Mouse (Mus musculus) limb, embryonic 12.5 days (tissue): ENCODE measurements around the gene Bok. TPM values are rescaled to one million over a fixed set of nuclear protein-coding genes. Genes with fewer than 3 reads are reported as not detected.
A peak's percentile ranks its signal among the peaks of the same experiment; 100 is the strongest.
"Not testable (repeated sequence)": the region's sequence is repeated elsewhere in the genome, so short reads cannot be mapped to it uniquely, and the experiment has no call there.

ENCODE experiments used
- ATAC-seq: fragments of 200-750 bp; cut with Nextera tagmentation; 2 replicates; pipeline ENCODE4 v1.8.0; 2017; ENCODE audit warnings: low read depth, moderate TSS enrichment; ENCODE audit not compliant: insufficient number of reproducible peaks, insufficient read depth, low FRiP score, low TSS enrichment
- H3K27ac ChIP-seq: fragments of 300-500 bp; sonication (generic); 2 replicates; pipeline ENCODE4 v1.5.1; 2016; ENCODE audit warnings: mild to moderate bottlenecking, moderate library complexity
- H3K27me3 ChIP-seq: fragments of 300-500 bp; sonication (generic); 2 replicates; pipeline ENCODE4 v1.6.1; 2016; ENCODE audit warnings: mild to moderate bottlenecking, moderate library complexity
- H3K36me3 ChIP-seq: fragments of 300-500 bp; sonication (generic); 2 replicates; pipeline ENCODE4 v1.6.1; 2016; ENCODE audit warnings: mild to moderate bottlenecking, moderate library complexity
- H3K4me1 ChIP-seq: fragments of 300-500 bp; sonication (generic); replicated peaks from 2 replicates; pipeline ENCODE4 v1.6.1; 2016
- H3K4me2 ChIP-seq: fragments of 300-500 bp; sonication (generic); 2 replicates; pipeline ENCODE4 v1.6.1; 2016; ENCODE audit warnings: mild to moderate bottlenecking, moderate library complexity
- H3K4me3 ChIP-seq: fragments of 300-500 bp; sonication (generic); replicated peaks from 2 replicates; pipeline ENCODE4 v1.5.1; 2016; ENCODE audit warnings: mild to moderate bottlenecking
- H3K9ac ChIP-seq: fragments of 300-500 bp; sonication (generic); replicated peaks from 2 replicates; pipeline ENCODE4 v1.6.1; 2016; ENCODE audit warnings: mild to moderate bottlenecking, moderate library complexity
- H3K9me3 ChIP-seq: fragments of 300-500 bp; sonication (generic); 2 replicates; pipeline ENCODE4 v1.6.1; 2016; ENCODE audit warnings: mild to moderate bottlenecking, moderate library complexity
- WGBS: fragments of 180-500 bp; shearing (Covaris S2); methylation state at CpG from one replicate; pipeline ENCODE4 v1.1.7; 2016; 5-methylcytosine and 5-hydroxymethylcytosine counted together
- polyA plus RNA-seq: library from polyadenylated mRNA; unstranded; fragments of >200 nt; fragmentation: Nextera tagmentation; extraction: Ambion mirVana; gene quantifications from 2 replicates; pipeline ENCODE4 v1.2.1, GENCODE M21; 2016

Gene Bok
- 32.2 and 38.7 TPM in 2 replicates for polyA plus RNA-seq

DNA sequence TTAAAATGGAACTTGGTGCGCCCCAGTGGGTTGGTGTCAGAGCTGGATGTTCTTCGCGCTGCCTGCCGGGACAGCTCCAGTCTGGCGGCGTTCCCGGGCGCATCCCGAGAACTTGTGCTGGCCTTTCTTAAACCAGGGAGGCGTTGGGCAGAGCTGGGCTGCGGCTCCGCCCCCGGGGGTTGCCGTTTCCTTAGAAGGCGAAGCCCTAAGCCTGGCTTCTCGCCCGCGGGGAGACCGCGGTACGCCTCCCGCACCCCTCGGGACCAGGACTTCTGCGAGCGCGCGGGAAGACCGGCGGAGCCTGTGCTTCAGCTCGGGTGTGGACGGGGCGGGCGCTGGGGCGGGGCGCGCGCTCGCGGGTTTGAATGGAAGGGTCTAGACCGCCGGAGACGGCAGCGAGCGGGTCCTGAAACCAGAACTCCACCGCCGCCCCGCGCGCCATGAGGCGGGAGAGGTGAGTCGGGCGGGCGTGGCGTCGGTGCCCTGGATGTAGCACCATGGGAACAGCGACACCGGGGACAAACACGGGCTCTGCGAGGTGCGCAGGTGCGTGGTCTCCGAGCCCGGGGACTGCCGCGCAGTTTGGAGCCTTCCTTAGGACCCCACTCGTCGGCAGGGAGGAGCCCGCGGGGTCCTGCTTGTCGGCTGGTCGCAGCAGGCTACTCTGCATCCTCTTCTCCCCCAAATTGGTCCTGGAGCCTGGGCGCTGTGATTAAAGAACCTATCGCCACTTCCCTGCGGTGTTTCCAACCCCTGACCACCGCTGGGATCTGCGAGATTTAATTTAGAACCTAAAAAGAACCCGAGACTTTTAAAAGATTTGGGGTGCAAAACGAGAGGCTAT is at the start of gene Bok:
TSS of gene Bok (plus strand) at position 260 of the 844 bp plus-strand sequence.
- H3K4me3 ChIP-seq, result peak within 1 kb of the TSS; percentile 62
- H3K27ac ChIP-seq, result peak within 1 kb of the TSS; percentile 50; the same call in 1 of the 2 replicates
- peaks cover 32% of the 10 kb centered on the region; the same call in 1 of the 2 replicates for H3K27me3 ChIP-seq
- H3K9ac ChIP-seq, result peak within 1 kb of the TSS; percentile 68
- WGBS, result under 1% methylated on average over 78 of the region's 78 CpGs
- ATAC-seq, result peak; percentile 67; the same call in 1 of the 2 replicates
- H3K4me1 ChIP-seq, result peaks cover 11% of the 10 kb centered on the region
- peak within 1 kb of the TSS; percentile 89 for H3K4me2 ChIP-seq
- peaks cover 10% of the 10 kb centered on the region; the same call in 1 of the 2 replicates for H3K9me3 ChIP-seq
- H3K36me3 ChIP-seq, result no peaks in the 10 kb centered on the region

DNA sequence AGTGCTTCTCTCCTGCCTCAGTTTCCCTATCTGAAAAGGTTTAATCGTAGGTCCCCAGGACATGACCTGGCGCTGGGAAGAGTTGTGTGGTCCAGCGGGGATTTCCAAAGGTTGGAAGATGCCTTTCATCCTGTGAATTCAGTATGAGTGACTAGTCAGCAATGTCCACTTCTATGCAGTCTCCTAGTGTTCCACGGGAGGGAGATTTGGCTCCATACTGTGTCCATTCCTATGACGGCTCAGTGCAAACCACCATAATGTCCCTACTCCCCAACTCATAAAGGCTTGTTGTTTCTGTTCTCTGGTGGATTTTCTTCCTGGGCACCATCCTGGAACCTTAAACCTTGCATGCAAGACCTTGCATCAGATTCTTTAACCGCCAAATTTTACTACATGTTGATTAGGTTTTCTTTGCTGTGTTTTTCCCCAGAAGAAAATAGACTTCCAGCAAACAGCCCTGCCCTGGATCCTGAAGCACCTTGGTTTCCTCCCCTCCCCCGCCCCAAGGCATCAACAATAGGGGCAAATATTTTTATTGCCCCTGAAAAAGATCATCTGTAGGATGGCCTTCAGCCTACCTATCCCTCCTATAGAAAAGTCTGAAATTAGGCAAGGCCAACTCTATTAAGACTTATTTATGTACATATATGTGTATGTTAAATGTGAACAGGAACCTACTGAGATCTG is 49.1 kb upstream of the Bok start:
- peaks cover 13% of the 10 kb centered on the region; the same call in 1 of the 2 replicates for H3K36me3 ChIP-seq
- peak overlapping the region; percentile 94 for H3K4me3 ChIP-seq
- no peaks in the 10 kb centered on the region for H3K9me3 ChIP-seq
- ATAC-seq, result peak; percentile 32; the same call in 1 of the 2 replicates
- no peaks in the 10 kb centered on the region for H3K27me3 ChIP-seq
- peaks cover 18% of the 10 kb centered on the region for H3K4me1 ChIP-seq
- 36% methylated on average over 7 of the region's 7 CpGs for WGBS
- peak overlapping the region; percentile 72 for H3K4me2 ChIP-seq
- peak overlapping the region; percentile 79 for H3K27ac ChIP-seq
- H3K9ac ChIP-seq, result 0 out of 2 replicates have a peak overlapping the region, but pooled peaks have one; percentile 48

- 89% methylated on average over 2 of the region's 2 CpGs for WGBS
- Histone ChIP-seq H3K4me2 (no peak overlapping the region), H3K9ac (no peak overlapping the region), H3K27me3 (no peaks in the 10 kb centered on the region), H3K4me3 (no peak overlapping the region), H3K9me3 (no peaks in the 10 kb centered on the region), H3K36me3 (no peaks in the 10 kb centered on the region), H3K4me1 (no peaks in the 10 kb centered on the region), H3K27ac (no peak overlapping the region)
- ATAC-seq, result no peak
Observed at GRCm38 (mm10) chr1:93641978-93642377, 43.5 kb upstream of the Bok start.

DNA sequence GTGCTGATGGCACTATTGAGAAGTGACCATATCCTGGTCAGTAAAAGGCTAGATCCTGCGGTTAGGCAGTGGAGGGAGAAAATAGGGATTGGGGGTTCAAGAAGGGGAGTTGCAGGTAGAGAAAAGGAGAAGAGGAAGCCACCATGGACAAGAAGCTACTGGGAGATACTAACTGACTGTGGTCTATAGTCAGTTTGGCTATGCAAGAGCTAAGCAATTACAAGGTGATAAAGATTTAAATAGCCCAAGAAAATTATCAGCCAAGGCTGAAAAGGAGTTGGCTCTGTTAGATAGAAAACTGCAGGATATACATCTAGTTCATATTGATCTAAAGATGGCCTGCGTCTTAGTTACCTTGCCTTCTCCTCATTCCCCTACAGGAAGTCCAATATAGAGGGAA is 42.8 kb upstream of the Bok start:
- no peaks in the 10 kb centered on the region for H3K27me3 ChIP-seq
- no peak overlapping the region for H3K4me2 ChIP-seq
- H3K27ac ChIP-seq, result no peak overlapping the region
- no peak for ATAC-seq
- no peaks in the 10 kb centered on the region for H3K4me1 ChIP-seq
- no peak overlapping the region for H3K4me3 ChIP-seq
- 91% methylated on average over 2 of the region's 2 CpGs for WGBS
- H3K9ac ChIP-seq, result no peak overlapping the region
- no peaks in the 10 kb centered on the region for H3K9me3 ChIP-seq
- no peaks in the 10 kb centered on the region for H3K36me3 ChIP-seq

DNA sequence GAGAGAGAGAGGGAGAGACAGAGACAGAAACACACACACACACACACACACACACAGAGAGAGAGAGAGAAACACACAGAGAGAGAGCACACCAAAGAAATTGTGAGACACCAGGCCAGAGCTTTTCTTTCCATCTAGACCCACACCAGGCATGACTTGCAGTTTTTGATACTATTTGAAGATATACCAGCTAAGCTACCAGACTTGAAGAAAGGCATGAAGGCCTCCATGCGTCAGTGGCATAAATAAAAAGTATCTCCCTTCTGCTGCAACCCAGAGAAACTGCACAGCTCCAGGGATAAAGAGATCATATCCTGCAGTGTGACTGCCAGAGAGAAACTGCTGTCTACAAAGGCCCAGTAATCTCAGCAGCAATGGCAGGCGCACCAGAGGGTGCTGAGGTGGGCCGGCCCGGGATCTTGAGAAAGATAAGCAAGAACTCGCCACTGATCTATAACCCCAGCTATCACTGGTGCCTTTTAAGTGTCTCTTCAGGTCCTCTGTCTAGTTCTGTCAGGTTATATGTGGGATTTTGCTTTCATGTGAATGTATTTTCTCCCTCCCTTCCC is 35.8 kb upstream of the Bok start:
- no peaks in the 10 kb centered on the region for H3K36me3 ChIP-seq
- no peak overlapping the region for H3K9ac ChIP-seq
- no peak overlapping the region for H3K4me3 ChIP-seq
- H3K4me1 ChIP-seq, result no peaks in the 10 kb centered on the region
- H3K27me3 ChIP-seq, result no peaks in the 10 kb centered on the region
- no peak overlapping the region for H3K4me2 ChIP-seq
- H3K9me3 ChIP-seq, result no peaks in the 10 kb centered on the region; the same call in 1 of the 2 replicates
- WGBS, result 79% methylated on average over 5 of the region's 5 CpGs
- H3K27ac ChIP-seq, result no peak overlapping the region
- ATAC-seq, result no peak

DNA sequence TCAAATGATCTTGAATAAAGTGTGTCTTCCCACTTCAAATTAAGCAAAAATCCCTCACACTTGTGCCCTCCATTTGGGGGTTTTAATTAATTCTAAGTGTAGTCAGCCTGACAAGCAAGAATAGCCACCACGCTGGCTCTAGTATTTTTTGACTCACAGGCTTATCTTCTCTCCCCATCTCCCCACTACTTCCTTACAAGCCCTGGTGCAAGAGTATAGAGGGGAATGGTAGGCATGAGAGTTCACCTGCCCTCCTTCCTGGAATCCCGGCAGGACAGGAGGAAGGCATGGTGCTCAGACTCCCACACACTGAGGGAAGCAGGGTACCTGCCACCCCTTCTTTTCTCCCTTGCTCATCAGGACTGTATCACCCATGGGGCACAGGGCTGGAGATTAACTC is 31.2 kb upstream of the Bok start:
- H3K4me2 ChIP-seq, result no peak overlapping the region
- no peak for ATAC-seq
- H3K9ac ChIP-seq, result no peak overlapping the region
- H3K4me3 ChIP-seq, result no peak overlapping the region
- no peak overlapping the region for H3K27ac ChIP-seq
- H3K4me1 ChIP-seq, result no peaks in the 10 kb centered on the region; the same call in 1 of the 2 replicates
- H3K36me3 ChIP-seq, result no peaks in the 10 kb centered on the region
- WGBS, result 47% methylated on average over 2 of the region's 2 CpGs
- no peaks in the 10 kb centered on the region for H3K27me3 ChIP-seq
- H3K9me3 ChIP-seq, result no peaks in the 10 kb centered on the region; the same call in 1 of the 2 replicates

GRCm38 (mm10) chr1:93654798-93655197 is 30.7 kb upstream of the Bok start:
- no peaks in the 10 kb centered on the region; the same call in 1 of the 2 replicates for H3K4me1 ChIP-seq
- 81% methylated on average over 2 of the region's 2 CpGs for WGBS
- no peak overlapping the region for H3K27ac ChIP-seq
- H3K4me2 ChIP-seq, result no peak overlapping the region
- H3K27me3 ChIP-seq, result no peaks in the 10 kb centered on the region
- H3K9me3 ChIP-seq, result no peaks in the 10 kb centered on the region; the same call in 1 of the 2 replicates
- ATAC-seq, result no peak
- no peaks in the 10 kb centered on the region for H3K36me3 ChIP-seq
- no peak overlapping the region for H3K4me3 ChIP-seq
- no peak overlapping the region for H3K9ac ChIP-seq

- no peaks in the 10 kb centered on the region; the same call in 1 of the 2 replicates for H3K9me3 ChIP-seq
- WGBS, result 60% methylated on average over 7 of the region's 7 CpGs
- no peaks in the 10 kb centered on the region; the same call in 1 of the 2 replicates for H3K4me1 ChIP-seq
- no peak overlapping the region for H3K4me3 ChIP-seq
- no peak overlapping the region for H3K4me2 ChIP-seq
- no peaks in the 10 kb centered on the region for H3K27me3 ChIP-seq
- no peak overlapping the region for H3K27ac ChIP-seq
- H3K36me3 ChIP-seq, result no peaks in the 10 kb centered on the region
- no peak for ATAC-seq
- no peak overlapping the region for H3K9ac ChIP-seq
Observed at GRCm38 (mm10) chr1:93656325-93657024, 29.0 kb upstream of the Bok start.

DNA sequence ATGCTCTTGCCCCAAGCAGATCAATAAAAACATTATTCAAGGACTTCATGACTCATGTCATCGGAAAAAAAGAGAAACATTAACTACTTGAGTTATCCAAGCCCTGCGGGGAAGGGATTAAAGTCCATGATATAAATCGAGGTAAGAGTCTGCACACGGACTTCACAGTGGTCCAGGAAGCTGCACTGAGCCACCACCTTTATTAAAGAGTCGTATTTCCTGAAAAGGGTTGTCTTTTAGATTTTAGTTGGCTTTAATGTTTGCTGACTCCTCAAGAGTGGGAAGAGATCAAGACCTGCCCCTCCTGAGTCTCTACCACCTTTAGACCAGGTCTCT is 28.5 kb upstream of the Bok start:
- WGBS, result 64% methylated on average over 5 of the region's 5 CpGs

GRCm38 (mm10) chr1:93658559-93658958 is 26.9 kb upstream of the Bok start, which contains the start of gene Stk25:
TSS of gene Stk25 (minus strand) at chr1:93658659.
- not testable (repeated sequence) for H3K4me2 ChIP-seq, ATAC-seq, H3K9me3 ChIP-seq, H3K27me3 ChIP-seq, H3K27ac ChIP-seq, H3K36me3 ChIP-seq, H3K4me1 ChIP-seq, H3K9ac ChIP-seq, H3K4me3 ChIP-seq

More for the DNA sequence above, 28.5 kb upstream of the Bok start:
- H3K36me3 ChIP-seq, result no peaks in the 10 kb centered on the region
- H3K4me2 ChIP-seq, result no peak overlapping the region
- ATAC-seq, result no peak
- H3K27me3 ChIP-seq, result no peaks in the 10 kb centered on the region
- no peak overlapping the region for H3K4me3 ChIP-seq
- no peak overlapping the region for H3K9ac ChIP-seq
- no peak overlapping the region for H3K27ac ChIP-seq
- no peaks in the 10 kb centered on the region; the same call in 1 of the 2 replicates for H3K4me1 ChIP-seq
- no peaks in the 10 kb centered on the region for H3K9me3 ChIP-seq
